Mouse (Mus musculus): Measurements from ENCODE around the gene Sult1c2. TPM values are rescaled to one million over a fixed set of nuclear protein-coding genes. Genes with fewer than 3 reads are reported as not detected.
"Not testable (repeated sequence)": the region's sequence is repeated elsewhere in the genome, so short reads cannot be mapped to it uniquely, and the experiment has no call there.

The Sult1c2 gene
- not detected in 2 replicates for polyA plus RNA-seq (2016; fragmentation: Nextera tagmentation; extraction: Ambion mirVana)

DNA sequence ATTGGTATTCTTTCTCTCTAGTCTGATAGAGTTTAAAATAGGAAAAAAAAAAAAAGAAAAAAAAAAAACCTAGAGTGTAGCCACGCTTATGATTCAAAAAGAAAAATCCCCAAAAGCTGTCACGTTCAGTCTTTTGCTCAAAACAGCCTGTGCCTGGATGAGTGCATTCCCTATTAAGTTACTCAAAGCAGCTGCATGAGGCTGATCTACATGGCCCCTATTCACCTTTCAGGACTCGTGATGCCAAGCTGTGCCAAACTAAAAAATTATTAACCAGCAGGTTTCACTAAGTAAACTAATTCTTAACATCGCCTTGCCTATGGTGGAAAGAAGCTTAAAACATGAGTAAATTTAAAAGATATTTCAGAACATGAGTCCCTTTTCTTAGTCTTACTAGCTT is at the start of gene Sult1c2:
TSS of gene Sult1c2 (minus strand) at position 134 of the 400 bp plus-strand sequence.
- Histone ChIP-seq H3K36me3 (no peaks in the 10 kb centered on the region), H3K9me3 (no peaks in the 10 kb centered on the region), H3K4me1 (replicated peaks) (no peaks in the 10 kb centered on the region), H3K4me3 (no peak within 1 kb of the TSS), H3K27me3 (ENCODE audit: insufficient read depth, poor library complexity, severe bottlenecking) (no peaks in the 10 kb centered on the region), H3K27ac (no peak within 1 kb of the TSS)
- DNase-seq (ENCODE audit: low spot score) = no peak
- 90% methylated on average over 4 of the region's 4 CpGs for WGBS

DNA sequence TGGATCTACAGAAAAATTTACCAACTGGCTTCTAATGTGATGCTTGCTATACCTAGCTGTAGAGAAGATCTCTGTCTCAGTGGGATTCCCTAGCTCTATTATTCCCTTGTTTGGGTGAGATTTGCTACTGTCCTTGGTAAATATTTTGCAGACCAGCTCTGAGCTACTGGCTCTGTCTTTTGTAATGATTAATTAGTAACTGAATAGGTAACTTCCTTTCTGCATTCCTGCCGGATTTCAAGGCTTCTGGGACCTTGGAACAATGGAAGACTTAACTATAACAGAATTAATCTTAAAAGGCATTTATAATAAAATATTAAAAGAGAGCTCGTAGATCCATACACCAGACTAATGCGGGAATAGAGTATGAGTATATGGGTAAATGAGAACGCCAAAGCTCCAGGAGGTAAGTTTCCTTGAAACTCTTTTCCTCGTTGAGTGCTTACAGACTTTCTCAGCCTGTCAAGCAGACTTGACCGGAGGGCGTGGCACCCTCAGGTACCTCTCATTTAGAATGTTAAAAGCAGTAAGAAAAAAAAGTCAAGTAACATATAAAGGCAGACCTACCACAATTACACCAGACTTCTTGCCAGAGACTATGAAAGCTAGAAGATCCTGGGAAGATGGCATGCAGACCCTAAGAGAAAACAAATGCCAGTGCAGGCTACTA is 33.0 kb upstream of the Sult1c2 start:
- not testable (repeated sequence) for H3K4me3 ChIP-seq; H3K27me3 ChIP-seq (ENCODE audit: insufficient read depth, poor library complexity, severe bottlenecking); H3K4me1 ChIP-seq (replicated peaks); DNase-seq (ENCODE audit: low spot score); H3K27ac ChIP-seq; H3K36me3 ChIP-seq
- 87% methylated on average over 7 of the region's 7 CpGs for WGBS
- peaks cover 11% of the 10 kb centered on the region for H3K9me3 ChIP-seq

DNA sequence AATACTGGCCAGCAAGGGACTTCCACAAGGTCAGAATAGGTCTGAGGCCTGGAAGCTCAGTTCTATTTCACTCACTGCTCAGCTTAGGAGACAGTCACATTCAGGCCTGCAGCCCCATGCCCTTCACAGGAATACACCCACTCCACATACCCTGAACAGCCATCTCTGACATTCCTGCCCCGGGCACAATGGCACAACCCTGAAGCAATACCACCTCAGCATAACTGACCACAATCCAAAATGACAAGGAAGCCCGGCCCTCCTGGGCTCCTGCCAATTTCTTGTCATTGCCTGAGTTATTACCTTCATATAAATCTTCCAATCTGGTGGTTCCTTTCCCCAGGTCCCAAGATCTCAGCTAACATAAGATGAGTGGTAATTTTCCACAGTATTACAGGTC is 28.3 kb upstream of the Sult1c2 start:
- Histone ChIP-seq H3K4me3 (no peak overlapping the region), H3K9me3 (no peaks in the 10 kb centered on the region), H3K27ac (no peak overlapping the region), H3K27me3 (ENCODE audit: insufficient read depth, poor library complexity, severe bottlenecking) (no peaks in the 10 kb centered on the region), H3K36me3 (no peaks in the 10 kb centered on the region), H3K4me1 (replicated peaks) (no peaks in the 10 kb centered on the region)
- WGBS = 88% methylated on average over 2 of the region's 2 CpGs
- no peak for DNase-seq (ENCODE audit: low spot score)

DNA sequence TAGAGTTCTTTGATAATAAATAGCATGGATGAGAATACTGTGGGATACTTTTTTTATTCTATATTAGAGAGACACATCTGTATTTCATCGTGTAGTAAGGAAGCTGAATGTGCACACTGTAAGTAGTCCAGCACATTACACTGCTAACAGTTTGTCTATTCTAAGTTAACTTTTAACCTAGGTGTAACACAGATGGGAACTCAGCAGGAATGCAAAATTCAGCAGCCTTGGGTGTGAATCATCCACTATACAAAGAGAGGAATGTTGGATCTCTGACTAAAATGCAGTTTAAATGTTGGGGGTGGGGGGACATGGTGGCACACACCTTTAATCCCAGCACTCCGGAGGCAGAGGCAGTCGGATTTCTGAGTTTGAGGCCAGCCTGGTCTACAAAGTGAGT is 26.1 kb upstream of the Sult1c2 start:
- Histone ChIP-seq H3K27ac (no peak overlapping the region), H3K4me3 (no peak overlapping the region), H3K9me3 (no peaks in the 10 kb centered on the region), H3K36me3 (no peaks in the 10 kb centered on the region), H3K4me1 (replicated peaks) (no peaks in the 10 kb centered on the region), H3K27me3 (ENCODE audit: insufficient read depth, poor library complexity, severe bottlenecking) (no peaks in the 10 kb centered on the region)
- DNase-seq (ENCODE audit: low spot score) = no peak
- WGBS = 92% methylated on average over 3 of the region's 3 CpGs

DNA sequence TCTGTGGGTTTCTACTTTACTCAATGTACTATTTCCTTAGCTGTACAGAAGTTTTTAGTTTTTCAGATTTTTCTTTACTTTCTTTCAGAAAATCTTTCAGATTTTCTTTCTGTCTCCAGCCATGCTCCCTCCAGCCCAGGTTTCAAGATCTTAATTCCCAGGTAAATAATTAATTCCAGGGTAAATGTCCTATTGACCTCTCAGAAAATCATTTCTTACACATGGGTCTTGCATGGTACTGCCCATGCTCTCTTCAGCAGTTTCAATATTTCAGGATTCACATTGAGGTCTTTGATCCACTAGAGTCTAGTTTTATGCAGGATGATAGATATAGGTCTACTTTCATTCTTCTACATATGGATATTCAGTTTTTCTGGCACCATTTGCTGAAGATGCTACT is 23.8 kb upstream of the Sult1c2 start:
- Histone ChIP-seq H3K36me3 (no peaks in the 10 kb centered on the region), H3K27me3 (ENCODE audit: insufficient read depth, poor library complexity, severe bottlenecking) (no peaks in the 10 kb centered on the region), H3K9me3 (no peaks in the 10 kb centered on the region), H3K4me1 (replicated peaks) (no peaks in the 10 kb centered on the region), H3K4me3 (no peak overlapping the region), H3K27ac (no peak overlapping the region)
- DNase-seq (ENCODE audit: low spot score) = no peak

DNA sequence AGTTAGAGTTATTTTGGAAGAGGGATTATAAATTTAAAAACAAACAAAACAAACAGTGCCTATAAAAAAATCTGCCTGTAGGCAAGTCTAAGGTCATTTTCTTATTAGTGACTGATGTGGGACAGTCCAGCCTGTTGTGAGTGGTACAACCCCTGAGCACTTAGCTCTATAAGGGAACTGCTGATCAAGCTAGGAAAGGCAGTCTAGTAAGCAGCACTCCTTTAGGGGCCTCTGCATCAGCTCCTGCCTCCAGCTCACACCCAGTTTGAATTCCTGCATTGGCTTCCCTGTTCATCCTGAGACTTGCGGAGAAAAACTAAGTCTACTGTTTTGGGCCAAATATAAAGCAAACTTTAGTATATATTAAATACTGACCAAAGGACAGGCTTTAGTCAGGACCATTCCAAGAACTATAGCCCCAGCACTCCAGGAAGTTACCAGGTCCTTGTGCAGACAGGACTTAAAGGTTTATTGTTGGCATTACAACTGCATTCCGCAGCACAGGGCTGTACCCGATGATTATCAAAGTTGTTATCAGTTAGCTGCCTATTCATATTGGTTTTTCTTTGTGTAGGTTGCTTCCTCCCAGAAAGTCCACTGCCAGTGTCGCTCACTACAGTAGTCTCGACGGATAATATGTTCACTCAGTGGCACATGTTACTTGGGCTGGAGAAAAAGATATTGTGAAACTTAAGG is 19.3 kb upstream of the Sult1c2 start:
- WGBS = 89% methylated on average over 6 of the region's 6 CpGs
- H3K27me3 ChIP-seq (ENCODE audit: insufficient read depth, poor library complexity, severe bottlenecking) = no peaks in the 10 kb centered on the region
- H3K4me3 ChIP-seq = no peak overlapping the region
- no peaks in the 10 kb centered on the region for H3K4me1 ChIP-seq (replicated peaks)
- H3K27ac ChIP-seq = no peak overlapping the region
- no peak for DNase-seq (ENCODE audit: low spot score)
- H3K9me3 ChIP-seq = no peaks in the 10 kb centered on the region
- H3K36me3 ChIP-seq = no peaks in the 10 kb centered on the region

DNA sequence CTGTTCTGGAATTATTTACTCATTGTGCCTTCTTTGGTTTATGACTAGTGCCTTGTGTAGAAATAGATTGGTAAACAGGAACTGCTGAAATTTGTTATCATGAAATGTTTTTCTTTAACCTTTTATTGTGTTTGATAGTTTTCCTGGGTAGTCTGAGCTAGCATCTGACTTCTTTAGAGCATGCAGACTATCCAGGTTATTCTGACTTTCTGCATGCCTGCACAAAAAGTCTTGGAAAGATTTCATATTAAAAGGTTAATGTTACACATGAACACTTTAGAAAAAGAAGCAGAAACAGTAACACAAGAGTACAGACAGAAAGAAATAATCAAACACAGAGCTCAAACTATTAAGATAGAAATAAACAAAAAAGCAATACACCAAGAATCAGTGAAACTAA is 14.4 kb upstream of the Sult1c2 start:
- no peak for DNase-seq (ENCODE audit: low spot score)
- H3K4me3 ChIP-seq = no peak overlapping the region
- no peaks in the 10 kb centered on the region for H3K9me3 ChIP-seq

DNA sequence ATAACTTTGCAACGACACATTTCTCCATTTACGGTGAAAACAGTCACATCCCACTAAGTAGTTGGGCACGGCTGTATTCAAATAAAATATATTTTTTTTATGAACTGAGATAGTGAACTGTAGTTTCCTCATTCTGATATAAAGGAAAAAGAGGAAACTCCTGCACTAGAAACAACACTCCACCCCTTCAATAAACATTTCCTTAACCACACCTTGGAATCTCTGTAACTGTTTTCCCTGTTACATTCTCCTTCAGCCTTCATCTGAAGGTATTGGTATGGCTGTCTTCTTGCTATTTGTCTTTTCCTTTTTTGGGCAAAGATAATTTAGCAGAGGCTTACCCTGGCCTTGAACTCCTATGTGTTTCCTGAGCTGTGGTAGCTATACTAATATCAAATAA is 8.9 kb upstream of the Sult1c2 start:
- Histone ChIP-seq H3K4me1 (replicated peaks) (no peaks in the 10 kb centered on the region), H3K27me3 (ENCODE audit: insufficient read depth, poor library complexity, severe bottlenecking) (no peaks in the 10 kb centered on the region), H3K27ac (no peak overlapping the region), H3K36me3 (no peaks in the 10 kb centered on the region), H3K9me3 (no peaks in the 10 kb centered on the region), H3K4me3 (no peak overlapping the region)
- no peak for DNase-seq (ENCODE audit: low spot score)
- 94% methylated on average over 3 of the region's 3 CpGs for WGBS

More for the DNA sequence above, 14.4 kb upstream of the Sult1c2 start:
- H3K27me3 ChIP-seq (ENCODE audit: insufficient read depth, poor library complexity, severe bottlenecking) = no peaks in the 10 kb centered on the region
- no peak overlapping the region for H3K27ac ChIP-seq
- H3K4me1 ChIP-seq (replicated peaks) = no peaks in the 10 kb centered on the region
- no peaks in the 10 kb centered on the region for H3K36me3 ChIP-seq

DNA sequence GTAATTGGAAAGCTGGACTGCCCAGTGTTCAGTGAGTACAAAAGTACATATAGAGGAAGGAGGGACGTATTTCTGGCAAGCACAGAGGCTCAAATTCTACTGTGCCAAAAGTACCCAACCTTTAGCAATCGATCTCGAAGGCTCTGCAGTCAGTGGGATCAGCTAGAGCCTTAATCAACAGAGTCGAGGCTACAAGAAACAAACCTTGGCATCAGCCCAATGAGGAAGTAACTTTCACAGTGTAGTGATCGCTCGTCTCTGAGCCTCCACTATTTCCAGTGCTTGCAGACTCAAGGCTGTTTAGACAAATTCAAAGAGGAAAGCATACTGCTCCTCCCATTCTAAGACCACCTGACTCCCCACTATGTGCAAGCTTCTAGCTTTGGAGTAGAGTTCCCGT is 343 bp downstream of the Sult1c2 start:
- Histone ChIP-seq H3K36me3 (no peaks in the 10 kb centered on the region), H3K27me3 (ENCODE audit: insufficient read depth, poor library complexity, severe bottlenecking) (no peaks in the 10 kb centered on the region), H3K4me3 (no peak overlapping the region), H3K9me3 (no peaks in the 10 kb centered on the region), H3K27ac (no peak overlapping the region), H3K4me1 (replicated peaks) (no peaks in the 10 kb centered on the region)
- WGBS = 88% methylated on average over 7 of the region's 7 CpGs
- DNase-seq (ENCODE audit: low spot score) = no peak

DNA sequence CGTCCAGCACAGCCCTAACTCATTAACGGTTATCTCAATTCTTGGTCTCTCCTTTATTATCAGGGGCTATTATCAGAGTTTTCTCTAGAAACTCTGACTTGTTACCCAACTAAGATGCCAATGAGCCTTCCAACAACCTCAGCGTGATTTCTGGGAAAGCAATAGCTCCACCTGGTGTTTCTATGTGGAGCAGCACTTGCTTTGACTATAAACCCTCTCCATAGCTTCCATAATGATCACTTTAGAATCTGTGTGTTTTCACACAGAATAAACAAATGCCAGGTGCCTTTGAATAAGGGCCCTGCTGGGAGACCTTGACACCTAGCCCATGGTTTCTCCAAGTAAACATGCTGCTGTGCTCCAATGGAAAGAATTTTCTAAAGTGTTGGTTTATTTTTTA is 12.8 kb downstream of the Sult1c2 start:
- Histone ChIP-seq H3K27me3 (ENCODE audit: insufficient read depth, poor library complexity, severe bottlenecking) (no peaks in the 10 kb centered on the region), H3K27ac (no peak overlapping the region), H3K4me3 (no peak overlapping the region), H3K36me3 (no peaks in the 10 kb centered on the region), H3K4me1 (replicated peaks) (no peaks in the 10 kb centered on the region), H3K9me3 (peaks cover 9% of the 10 kb centered on the region; the same call in 1 of the 2 replicates)
- DNase-seq (ENCODE audit: low spot score) = peak; percentile 3
- WGBS = 64% methylated on average over 3 of the region's 3 CpGs

DNA sequence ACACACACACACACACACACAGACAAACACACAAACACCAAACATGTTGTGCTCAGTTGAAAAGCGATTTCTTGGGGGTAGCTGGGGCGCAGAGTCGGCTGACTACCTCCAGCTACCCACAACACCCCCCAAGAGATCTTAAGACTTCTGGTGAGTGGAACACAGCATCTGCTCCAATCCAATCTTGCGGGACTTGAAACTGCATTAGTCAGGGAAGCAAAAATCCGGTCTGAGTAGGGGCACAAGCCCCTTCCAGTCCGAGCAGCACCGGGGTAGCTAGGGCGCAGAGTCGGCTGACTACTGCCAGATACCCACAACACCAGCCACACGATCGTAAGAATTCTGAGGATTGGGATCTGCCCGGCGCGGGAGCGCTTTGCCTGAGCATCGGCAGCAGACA is 42.2 kb downstream of the Sult1c2 start:
- not testable (repeated sequence) for H3K4me1 ChIP-seq (replicated peaks); H3K27me3 ChIP-seq (ENCODE audit: insufficient read depth, poor library complexity, severe bottlenecking); H3K36me3 ChIP-seq; H3K4me3 ChIP-seq; H3K9me3 ChIP-seq; DNase-seq (ENCODE audit: low spot score); H3K27ac ChIP-seq
- 86% methylated on average over 16 of the region's 16 CpGs for WGBS

DNA sequence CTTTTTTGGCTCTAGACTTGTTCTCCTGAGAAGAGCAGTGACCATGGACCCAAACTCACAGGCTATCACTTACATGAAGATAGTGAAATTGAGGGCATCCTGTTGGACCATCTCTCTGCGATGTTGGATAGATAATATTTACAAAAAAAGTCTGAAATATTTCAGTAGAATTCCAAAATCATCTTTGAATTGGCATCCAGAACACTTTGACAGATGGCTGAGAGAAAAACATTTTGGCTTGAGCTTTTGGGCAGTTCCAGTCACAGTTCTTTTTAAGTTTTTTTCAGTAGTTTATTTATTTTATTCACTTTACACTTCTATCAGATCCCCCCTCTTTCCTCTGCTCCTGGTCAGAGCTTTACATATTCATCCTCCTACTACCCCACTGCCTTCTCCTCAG is 62.8 kb downstream of the Sult1c2 start:
- Histone ChIP-seq H3K27ac (no peak overlapping the region), H3K4me3 (no peak overlapping the region), H3K4me1 (replicated peaks) (no peaks in the 10 kb centered on the region), H3K9me3 (no peaks in the 10 kb centered on the region), H3K36me3 (no peaks in the 10 kb centered on the region), H3K27me3 (ENCODE audit: insufficient read depth, poor library complexity, severe bottlenecking) (no peaks in the 10 kb centered on the region)
- no peak for DNase-seq (ENCODE audit: low spot score)
- 85% methylated on average over 1 of the region's 1 CpGs for WGBS
